Mouse (Mus musculus) limb, embryonic 13.5 days (tissue): ENCODE results near the gene Olfr152. TPM values are rescaled to one million over a fixed set of nuclear protein-coding genes. Genes with fewer than 3 reads are reported as not detected.

Experiments used
- ATAC-seq: fragments of 200-750 bp; cut with Nextera tagmentation; 2 replicates; pipeline ENCODE4 v1.8.0; 2017; ENCODE audit warnings: low read depth, moderate number of reproducible peaks, moderate TSS enrichment; ENCODE audit not compliant: low FRiP score
- H3K27ac ChIP-seq: fragments of 300-500 bp; sonication (generic); 2 replicates; pipeline ENCODE4 v1.5.1; 2015; ENCODE audit warnings: inconsistent platforms, mild to moderate bottlenecking, moderate library complexity
- H3K27me3 ChIP-seq: fragments of 300-500 bp; sonication (generic); 2 replicates; pipeline ENCODE4 v1.6.1; 2015; ENCODE audit warnings: mild to moderate bottlenecking, inconsistent platforms
- H3K36me3 ChIP-seq: fragments of 300-500 bp; sonication (generic); 2 replicates; pipeline ENCODE4 v1.6.1; 2015; ENCODE audit warnings: inconsistent platforms, mild to moderate bottlenecking, moderate library complexity
- H3K4me1 ChIP-seq: fragments of 300-500 bp; sonication (generic); 2 replicates; pipeline ENCODE4 v1.6.1; 2015; ENCODE audit warnings: inconsistent platforms
- H3K4me2 ChIP-seq: fragments of 300-500 bp; sonication (generic); replicated peaks from 2 replicates; pipeline ENCODE4 v1.6.1; 2015; ENCODE audit warnings: inconsistent platforms, mild to moderate bottlenecking, moderate library complexity
- H3K4me3 ChIP-seq: fragments of 300-500 bp; sonication (generic); 2 replicates; pipeline ENCODE4 v1.5.1; 2015; ENCODE audit warnings: moderate library complexity, mild to moderate bottlenecking, inconsistent platforms
- H3K9ac ChIP-seq: fragments of 300-500 bp; sonication (generic); 2 replicates; pipeline ENCODE4 v1.6.1; 2015; ENCODE audit warnings: mild to moderate bottlenecking, inconsistent platforms
- H3K9me3 ChIP-seq: fragments of 300-500 bp; sonication (generic); 2 replicates; pipeline ENCODE4 v1.6.1; 2016; ENCODE audit warnings: inconsistent platforms
- WGBS: fragments of 180-500 bp; shearing (Covaris S2); methylation state at CpG from one replicate; pipeline ENCODE4 v1.1.7; 2015; 5-methylcytosine and 5-hydroxymethylcytosine counted together
- polyA plus RNA-seq: library from polyadenylated mRNA; unstranded; fragments of >200 nt; fragmentation: Nextera tagmentation; extraction: Ambion mirVana; gene quantifications from 2 replicates; pipeline ENCODE4 v1.2.1, GENCODE M21; 2015

The Olfr152 gene
- polyA plus RNA-seq, result not detected in 2 replicates

DNA sequence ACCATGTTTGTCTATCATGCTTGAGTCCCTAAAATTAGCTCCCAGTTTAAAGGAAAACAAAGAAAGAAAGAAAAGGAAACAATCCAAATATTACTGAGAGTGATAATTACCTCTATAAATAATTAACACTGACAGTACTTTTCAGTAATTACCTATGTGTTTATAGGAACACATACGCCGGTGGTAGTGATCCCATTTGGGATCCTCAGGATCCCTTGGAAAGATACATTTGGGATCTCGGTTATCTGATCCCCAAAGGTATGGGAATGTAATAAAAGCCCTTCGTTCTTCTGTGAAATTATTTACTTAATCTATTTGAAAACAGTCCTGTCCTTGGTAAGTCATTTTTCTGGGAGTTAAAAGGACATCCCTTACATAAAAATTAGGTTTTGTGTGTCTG lies at the start of gene Olfr152:
Gene Olfr152, plus strand, starts transcription at position 301 of the 400 bp plus-strand sequence.
- H3K4me3 ChIP-seq, result no peak within 1 kb of the TSS
- WGBS, result 85% methylated on average over 4 of the region's 4 CpGs
- no peak for ATAC-seq
- H3K27me3 ChIP-seq, result no peaks in the 10 kb centered on the region
- no peak within 1 kb of the TSS for H3K4me2 ChIP-seq
- no peak within 1 kb of the TSS for H3K27ac ChIP-seq
- H3K4me1 ChIP-seq, result no peaks in the 10 kb centered on the region
- no peaks in the 10 kb centered on the region for H3K36me3 ChIP-seq
- no peaks in the 10 kb centered on the region for H3K9me3 ChIP-seq
- H3K9ac ChIP-seq, result no peak within 1 kb of the TSS

DNA sequence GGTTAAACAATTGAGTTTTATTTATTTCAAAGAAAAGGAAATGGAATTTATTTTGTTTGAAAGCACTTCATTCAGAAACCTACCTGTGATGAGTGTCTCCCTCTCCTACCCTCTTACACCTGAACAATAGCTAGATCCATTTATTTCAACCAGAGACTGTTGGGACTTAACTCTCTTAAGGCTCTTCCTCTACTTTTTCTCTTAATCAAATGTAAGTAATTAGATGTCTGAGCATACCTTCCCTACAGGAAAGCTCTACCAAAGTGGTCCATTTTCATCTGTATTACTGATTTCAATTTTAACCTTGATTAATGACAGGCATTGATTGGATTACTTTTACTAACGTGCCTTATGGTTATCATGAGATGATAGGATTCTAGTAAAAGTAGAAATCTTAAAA lies 39.4 kb upstream of the Olfr152 start, which contains the start of gene Olfr1138:
Gene Olfr1138, minus strand, starts transcription at position 101 of the 400 bp plus-strand sequence.
- no peaks in the 10 kb centered on the region for H3K4me1 ChIP-seq
- H3K9ac ChIP-seq, result no peak within 1 kb of the TSS
- H3K4me2 ChIP-seq, result no peak within 1 kb of the TSS
- no peak within 1 kb of the TSS for H3K4me3 ChIP-seq
- H3K27me3 ChIP-seq, result no peaks in the 10 kb centered on the region
- WGBS, result 79% methylated on average over 1 of the region's 1 CpGs
- no peak for ATAC-seq
- H3K27ac ChIP-seq, result no peak within 1 kb of the TSS
- no peaks in the 10 kb centered on the region for H3K36me3 ChIP-seq
- H3K9me3 ChIP-seq, result no peaks in the 10 kb centered on the region

DNA sequence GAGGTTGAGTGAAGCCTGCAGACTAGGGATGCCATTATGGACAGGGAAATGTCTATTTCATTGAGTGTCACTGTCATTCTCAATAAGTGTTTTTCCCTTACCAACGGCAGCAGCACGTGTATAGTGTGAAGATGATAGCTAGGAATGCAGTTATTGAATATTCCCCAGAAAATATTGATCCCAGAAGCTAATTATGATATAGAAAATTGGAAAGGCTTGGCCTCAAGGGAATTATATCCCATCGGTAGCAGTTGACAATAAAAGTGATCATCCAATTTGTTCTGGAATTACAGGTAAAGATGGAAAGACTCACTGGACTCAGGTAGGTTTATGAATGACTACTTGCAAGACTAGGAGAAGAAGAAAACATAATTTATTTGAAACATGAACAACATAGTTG lies 35.8 kb upstream of the Olfr152 start, which contains the start of gene Olfr1140:
Gene Olfr1140, plus strand, starts transcription at position 301 of the 400 bp plus-strand sequence.
- Histone ChIP-seq H3K27ac (no peak within 1 kb of the TSS), H3K4me2 (no peak within 1 kb of the TSS), H3K27me3 (no peaks in the 10 kb centered on the region), H3K36me3 (no peaks in the 10 kb centered on the region), H3K9me3 (no peaks in the 10 kb centered on the region), H3K9ac (no peak within 1 kb of the TSS), H3K4me3 (no peak within 1 kb of the TSS), H3K4me1 (no peaks in the 10 kb centered on the region)
- ATAC-seq, result no peak
- 78% methylated on average over 3 of the region's 3 CpGs for WGBS

DNA sequence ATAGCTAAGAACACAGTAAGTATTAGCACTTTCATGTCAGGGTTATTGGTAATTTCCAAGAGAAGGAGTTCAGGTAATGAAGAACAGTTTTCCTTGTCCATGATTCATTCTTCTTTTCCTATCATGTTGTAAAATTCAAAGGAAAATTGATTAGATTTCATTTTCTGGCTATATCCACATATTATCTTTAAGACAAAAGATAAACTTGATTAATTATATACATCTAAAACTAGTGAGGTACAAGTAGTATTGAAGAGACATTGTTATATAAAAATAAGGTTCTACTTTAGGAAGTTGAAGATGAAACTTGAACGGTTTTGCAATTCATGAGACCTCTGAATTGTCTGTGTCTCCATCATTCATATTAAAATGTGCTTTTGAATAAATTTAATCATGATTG lies 25.4 kb upstream of the Olfr152 start, which contains the start of gene Olfr1141:
Gene Olfr1141, minus strand, starts transcription at position 101 of the 400 bp plus-strand sequence.
- WGBS, result 82% methylated on average over 1 of the region's 1 CpGs

DNA sequence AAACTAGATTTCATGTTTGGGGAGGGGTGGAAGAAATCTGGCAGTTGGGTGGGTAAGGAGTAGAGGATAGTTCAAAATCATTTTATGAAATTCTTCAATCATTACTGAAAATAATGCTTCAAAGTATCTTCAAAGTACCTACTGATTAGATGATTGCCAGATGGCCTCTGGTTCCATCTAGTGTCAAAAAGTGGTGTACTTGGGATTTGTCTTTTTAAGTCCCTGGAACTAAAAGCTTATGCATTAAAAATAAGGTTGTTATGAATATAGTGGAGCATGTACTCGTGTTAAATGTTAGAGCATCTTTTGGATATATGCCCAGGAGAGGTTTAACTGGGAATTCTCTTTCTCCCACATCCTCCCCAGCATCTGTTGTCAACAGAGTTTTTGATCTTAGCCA lies 3.1 kb upstream of the Olfr152 start:
- ATAC-seq, result no peak
- no peak overlapping the region for H3K4me3 ChIP-seq
- no peak overlapping the region for H3K27ac ChIP-seq
- H3K36me3 ChIP-seq, result no peaks in the 10 kb centered on the region
- no peaks in the 10 kb centered on the region for H3K4me1 ChIP-seq
- H3K9me3 ChIP-seq, result no peaks in the 10 kb centered on the region
- no peaks in the 10 kb centered on the region for H3K27me3 ChIP-seq
- H3K4me2 ChIP-seq, result no peak overlapping the region
- no peak overlapping the region for H3K9ac ChIP-seq
- WGBS, result 63% methylated on average over 1 of the region's 1 CpGs

More for the DNA sequence above, 25.4 kb upstream of the Olfr152 start, which contains the start of gene Olfr1141:
- Histone ChIP-seq H3K4me2 (no peak within 1 kb of the TSS), H3K4me1 (no peaks in the 10 kb centered on the region), H3K36me3 (no peaks in the 10 kb centered on the region), H3K27me3 (no peaks in the 10 kb centered on the region), H3K9ac (no peak within 1 kb of the TSS), H3K9me3 (no peaks in the 10 kb centered on the region), H3K27ac (no peak within 1 kb of the TSS), H3K4me3 (no peak within 1 kb of the TSS)
- no peak for ATAC-seq

DNA sequence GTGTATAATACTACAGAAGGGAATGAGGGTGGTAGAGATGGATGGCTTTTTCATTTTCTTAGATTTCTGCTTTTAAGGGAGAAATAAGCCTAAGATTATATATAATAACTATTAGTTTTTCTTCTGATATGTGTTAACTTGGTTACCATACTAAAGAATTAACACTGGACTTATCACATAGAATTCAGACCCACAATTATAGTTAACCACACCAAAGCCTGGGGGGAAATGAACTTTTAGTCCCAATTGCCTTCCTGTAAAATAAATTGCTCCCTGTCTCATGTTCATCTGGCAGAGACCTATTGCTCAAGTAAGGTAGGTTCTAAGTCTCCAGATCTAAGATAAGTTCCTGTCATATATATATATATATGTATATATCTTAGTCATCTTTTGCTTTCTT lies 21.0 kb downstream of the Olfr152 start, which contains the start of gene Olfr1143:
Gene Olfr1143, plus strand, starts transcription at position 301 of the 400 bp plus-strand sequence.
- no peaks in the 10 kb centered on the region for H3K27me3 ChIP-seq
- no peaks in the 10 kb centered on the region for H3K36me3 ChIP-seq
- H3K9me3 ChIP-seq, result no peaks in the 10 kb centered on the region
- no peak within 1 kb of the TSS for H3K4me3 ChIP-seq
- H3K4me2 ChIP-seq, result no peak within 1 kb of the TSS
- ATAC-seq, result no peak
- H3K27ac ChIP-seq, result no peak within 1 kb of the TSS
- H3K9ac ChIP-seq, result no peak within 1 kb of the TSS
- no peaks in the 10 kb centered on the region for H3K4me1 ChIP-seq

DNA sequence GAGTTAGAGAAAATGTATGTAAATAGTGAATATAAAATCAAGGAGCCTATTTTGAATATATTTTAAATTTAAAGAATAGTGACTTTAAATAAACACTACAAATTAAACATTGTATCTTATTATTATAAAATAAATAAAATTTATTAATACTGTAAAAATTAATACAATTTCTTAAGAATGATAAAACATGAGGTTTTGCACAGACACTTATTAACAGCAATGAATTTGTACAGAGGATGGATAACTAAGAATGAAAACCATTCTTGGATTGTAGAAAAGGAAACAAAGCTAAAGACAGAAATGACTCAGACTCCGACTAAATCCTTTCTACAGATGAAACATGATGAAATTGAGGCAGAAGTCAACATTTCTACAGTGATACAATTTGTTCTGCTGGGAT lies 30.2 kb downstream of the Olfr152 start, which contains the start of gene Olfr1145:
Gene Olfr1145, plus strand, starts transcription at position 301 of the 400 bp plus-strand sequence.
- 73% methylated on average over 1 of the region's 1 CpGs for WGBS
- no peak for ATAC-seq
- no peaks in the 10 kb centered on the region for H3K27me3 ChIP-seq
- H3K4me1 ChIP-seq, result no peaks in the 10 kb centered on the region
- no peaks in the 10 kb centered on the region for H3K36me3 ChIP-seq
- no peak within 1 kb of the TSS for H3K9ac ChIP-seq
- H3K4me3 ChIP-seq, result no peak within 1 kb of the TSS
- H3K27ac ChIP-seq, result no peak within 1 kb of the TSS
- no peaks in the 10 kb centered on the region for H3K9me3 ChIP-seq
- no peak within 1 kb of the TSS for H3K4me2 ChIP-seq

DNA sequence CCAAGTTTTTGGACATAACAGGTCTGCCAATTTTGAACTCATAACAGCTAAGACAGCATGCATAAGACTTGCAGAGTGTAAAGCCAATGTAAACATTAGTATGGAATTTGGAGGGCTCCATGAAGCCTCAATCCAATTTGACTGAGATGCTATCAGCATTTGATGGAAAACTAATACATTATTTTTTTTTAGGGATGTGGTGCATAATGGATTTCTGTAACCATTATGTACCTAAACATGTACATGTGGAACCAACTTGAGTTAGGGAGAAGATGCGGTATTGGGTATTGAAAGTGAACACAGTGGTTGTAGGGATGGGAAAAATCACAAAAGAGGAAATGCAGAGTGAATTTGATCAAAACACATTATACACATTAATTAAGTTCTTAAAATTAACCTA lies 51.0 kb downstream of the Olfr152 start, which contains the start of gene Olfr1148:
Gene Olfr1148, plus strand, starts transcription at position 301 of the 400 bp plus-strand sequence.
- Histone ChIP-seq H3K4me2 (no peak within 1 kb of the TSS), H3K9me3 (no peaks in the 10 kb centered on the region; the same call in 1 of the 2 replicates), H3K4me3 (no peak within 1 kb of the TSS), H3K4me1 (no peaks in the 10 kb centered on the region), H3K27ac (no peak within 1 kb of the TSS), H3K27me3 (no peaks in the 10 kb centered on the region), H3K36me3 (no peaks in the 10 kb centered on the region), H3K9ac (no peak within 1 kb of the TSS)
- no peak for ATAC-seq
- WGBS, result 89% methylated on average over 1 of the region's 1 CpGs

Other genes with a start within 250 kb of the Olfr152 start
- not detected in 2 replicates for gene Olfr153, start 247.7 kb upstream of the Olfr152 start, polyA plus RNA-seq
- gene Olfr1128, start 233.9 kb upstream of the Olfr152 start, polyA plus RNA-seq, result not detected in 2 replicates
- gene Olfr1129, start 205.6 kb upstream of the Olfr152 start, polyA plus RNA-seq, result not detected in 2 replicates
- not detected in 2 replicates for gene Olfr1130, start 173.3 kb upstream of the Olfr152 start, polyA plus RNA-seq
- gene Olfr1131, start 152.4 kb upstream of the Olfr152 start, polyA plus RNA-seq, result not detected in 2 replicates
- not detected in 2 replicates for gene Olfr1132, start 141.9 kb upstream of the Olfr152 start, polyA plus RNA-seq
- not detected in 2 replicates for gene Olfr1133, start 132.1 kb upstream of the Olfr152 start, polyA plus RNA-seq
- not detected in 2 replicates for gene Olfr1134, start 121.0 kb upstream of the Olfr152 start, polyA plus RNA-seq
- not detected in 2 replicates for gene Olfr1135, start 105.8 kb upstream of the Olfr152 start, polyA plus RNA-seq
- not detected in 2 replicates for gene Olfr1136, start 85.5 kb upstream of the Olfr152 start, polyA plus RNA-seq
- gene Olfr1137, start 66.3 kb upstream of the Olfr152 start, polyA plus RNA-seq, result not detected in 2 replicates
- gene Olfr1138, start 39.5 kb upstream of the Olfr152 start, polyA plus RNA-seq, result not detected in 2 replicates
- not detected in 2 replicates for gene Olfr1140, start 35.7 kb upstream of the Olfr152 start, polyA plus RNA-seq
- not detected in 2 replicates for gene Olfr1141, start 25.5 kb upstream of the Olfr152 start, polyA plus RNA-seq
- gene Olfr1143, start 21.1 kb downstream of the Olfr152 start, polyA plus RNA-seq, result not detected in 2 replicates
- not detected in 2 replicates for gene Olfr1145, start 30.3 kb downstream of the Olfr152 start, polyA plus RNA-seq
- gene Olfr1148, start 51.0 kb downstream of the Olfr152 start, polyA plus RNA-seq, result not detected in 2 replicates
- gene Olfr1150-ps1, start 64.5 kb downstream of the Olfr152 start, polyA plus RNA-seq, result not detected in 2 replicates
- not detected in 2 replicates for gene Olfr1151, start 76.4 kb downstream of the Olfr152 start, polyA plus RNA-seq
- 0.03 TPM in 1 of 2 replicates, not detected in the other for gene Olfr1152, start 87.0 kb downstream of the Olfr152 start, polyA plus RNA-seq
- not detected in 2 replicates for gene Olfr1153, start 115.5 kb downstream of the Olfr152 start, polyA plus RNA-seq
- gene Olfr1154, start 125.7 kb downstream of the Olfr152 start, polyA plus RNA-seq, result not detected in 2 replicates
- gene Olfr1155, start 165.7 kb downstream of the Olfr152 start, polyA plus RNA-seq, result not detected in 2 replicates
- gene Olfr1156, start 173.6 kb downstream of the Olfr152 start, polyA plus RNA-seq, result not detected in 2 replicates
- not detected in 2 replicates for gene Olfr1157, start 188.8 kb downstream of the Olfr152 start, polyA plus RNA-seq
- gene Olfr74, start 195.2 kb downstream of the Olfr152 start, polyA plus RNA-seq, result not detected in 2 replicates
- not detected in 2 replicates for gene Olfr1158, start 210.6 kb downstream of the Olfr152 start, polyA plus RNA-seq
- gene Olfr1160, start 228.8 kb downstream of the Olfr152 start, polyA plus RNA-seq, result not detected in 2 replicates
- gene Olfr1161, start 243.3 kb downstream of the Olfr152 start, polyA plus RNA-seq, result not detected in 2 replicates